Mouse (Mus musculus) heart, adult 2 months (tissue): ENCODE measurements around the gene Pld4. TPM values are rescaled to one million over a fixed set of nuclear protein-coding genes. Genes with fewer than 3 reads are reported as not detected.

Source experiments
- DNase-seq, 2 experiments: peaks; one replicate each; pipeline ENCODE4 v3.0.0; 2021
- H3K27ac ChIP-seq: fragments of 200-600 bp; 2 replicates; pipeline ENCODE4 v1.8.1; 2022
- H3K27me3 ChIP-seq: fragments of 200-500 bp; 2 replicates; pipeline ENCODE4 v1.6.1; 2012; ENCODE audit warnings: mild to moderate bottlenecking, low read length, inconsistent platforms, mixed read lengths; ENCODE audit not compliant: control insufficient read depth, insufficient read depth
- H3K36me3 ChIP-seq: fragments of 200-500 bp; 2 replicates; pipeline ENCODE4 v1.6.1; 2012; ENCODE audit warnings: low read length, inconsistent platforms; ENCODE audit not compliant: control insufficient read depth, insufficient read depth
- H3K4me1 ChIP-seq: fragments of 200-500 bp; 2 replicates; pipeline ENCODE4 v1.6.1; 2011; ENCODE audit warnings: low read length; ENCODE audit not compliant: control insufficient read depth, insufficient read depth
- H3K4me3 ChIP-seq: fragments of 200-600 bp; 2 replicates; pipeline ENCODE4 v1.8.1; 2022
- H3K79me2 ChIP-seq: fragments of 200-500 bp; replicated peaks from 2 replicates; pipeline ENCODE4 v1.6.1; 2012; ENCODE audit warnings: mild to moderate bottlenecking, inconsistent platforms, low read length, moderate library complexity, mixed read lengths; ENCODE audit not compliant: control insufficient read depth, insufficient read depth
- H3K9ac ChIP-seq: fragments of 200-500 bp; 2 replicates; pipeline ENCODE4 v1.6.1; 2012; ENCODE audit warnings: low read depth, mild to moderate bottlenecking, control low read depth, inconsistent platforms, low read length, mixed read lengths
- CTCF ChIP-seq: fragments of 200-600 bp; IDR thresholded peaks from 2 replicates; pipeline ENCODE4 v1.8.1; 2022; ENCODE audit warnings: antibody characterized with exemption, mild to moderate bottlenecking, moderate library complexity
- EP300 ChIP-seq: fragments of 200-500 bp; IDR thresholded peaks from 2 replicates; pipeline ENCODE4 v1.6.1; 2011; ENCODE audit warnings: low read depth, low read length, control low read depth; ENCODE audit not compliant: insufficient read depth
- POLR2A ChIP-seq: fragments of 200-500 bp; IDR thresholded peaks from 2 replicates; pipeline ENCODE4 v1.6.1; 2011; ENCODE audit warnings: mild to moderate bottlenecking, low read depth, low read length, control low read depth; ENCODE audit not compliant: insufficient read depth
- WGBS: fragments of 180-500 bp; shearing (Covaris S2); methylation state at CpG from one replicate; pipeline ENCODE4 v1.1.7; 2018; 5-methylcytosine and 5-hydroxymethylcytosine counted together
- intact Hi-C: fragments of 180-260 bp; cut with DNase I; formaldehyde crosslinking; loops from one replicate; pipeline ENCODE4 v1.15.1; 2025
- polyA plus RNA-seq: library from polyadenylated mRNA; depleted of rRNA; stranded (reverse); fragments of >200 nt; gene quantifications from 2 replicates; pipeline ENCODE4 v1.2.3, GENCODE M21; 2012
- total RNA-seq, 2 experiments: library from RNA; stranded (reverse); gene quantifications; 2 replicates each; pipeline ENCODE4 v1.2.3; 2021

Pld4 gene
- total and polyA plus RNA-seq, 3 experiments = 6.6 to 23.5 (median 6.8) TPM

GRCm38 (mm10) chr12:112742768-112743167 lies 17.7 kb upstream of the Pld4 start:
- Histone ChIP-seq H3K27ac (peak overlapping the region; percentile 90), H3K4me1 (peaks cover 7% of the 10 kb centered on the region), H3K36me3 (no peaks in the 10 kb centered on the region), H3K9ac (peak overlapping the region; percentile 45), H3K4me3 (peak overlapping the region; percentile 32), H3K27me3 (no peaks in the 10 kb centered on the region), H3K79me2 (no peaks in the 10 kb centered on the region)
- peak; percentile 57 to 66 for DNase-seq
- WGBS = 32% methylated on average over 6 of the region's 6 CpGs
- TF ChIP-seq POLR2A = peak; percentile 14; the same call in 1 of the 2 replicates
- TF ChIP-seq EP300 = no peak
- intact Hi-C loops = no loop called here

DNA sequence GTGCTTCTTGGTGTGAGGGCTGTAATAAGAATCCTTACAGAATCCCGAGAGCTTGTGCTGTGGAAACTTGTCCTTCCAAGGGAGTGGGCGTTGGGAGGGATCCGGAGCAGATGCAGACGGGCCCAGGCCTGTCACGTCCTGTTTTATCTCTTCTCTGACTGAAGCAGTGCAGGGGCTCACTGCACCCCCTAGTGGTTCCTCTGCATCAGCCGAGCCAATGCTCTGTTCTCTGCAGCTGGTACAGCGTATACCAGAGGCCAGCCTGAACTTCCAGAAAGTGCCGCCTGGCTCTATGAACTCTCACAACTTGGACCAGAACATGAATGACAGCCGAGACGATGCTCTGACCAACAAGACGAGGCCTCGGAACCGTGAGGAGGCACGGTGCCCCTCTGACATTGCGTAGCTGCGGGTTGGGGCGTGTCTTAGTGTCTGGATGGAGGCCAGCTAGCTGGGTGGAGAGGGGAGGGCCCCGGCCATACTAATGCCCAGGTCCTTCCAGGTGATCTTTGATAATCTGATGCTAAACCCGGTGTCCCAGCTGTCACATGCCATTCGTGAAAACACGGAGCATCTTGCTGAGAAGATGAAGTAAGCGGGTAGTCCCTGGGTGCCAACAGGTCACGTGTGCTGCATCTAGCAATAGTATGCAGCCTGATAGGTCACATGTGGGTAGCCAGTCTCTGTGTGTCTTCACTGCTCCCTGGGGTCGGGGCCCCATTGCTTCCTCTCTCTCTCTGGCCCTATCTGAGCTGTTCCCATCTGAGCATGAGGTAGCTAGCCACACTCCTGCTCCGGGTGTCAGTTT lies 17.1 kb upstream of the Pld4 start:
- WGBS = 27% methylated on average over 25 of the region's 25 CpGs
- H3K36me3 ChIP-seq = no peaks in the 10 kb centered on the region
- intact Hi-C loops = no loop called here
- no peaks in the 10 kb centered on the region for H3K79me2 ChIP-seq
- peak; percentile 85 to 87 for DNase-seq
- TF ChIP-seq CTCF (no peak; the same call in 1 of the 2 replicates), EP300 (peak; percentile 68), POLR2A (peak; percentile 37; the same call in 1 of the 2 replicates)
- peak overlapping the region; percentile 45 for H3K9ac ChIP-seq
- H3K27me3 ChIP-seq = no peaks in the 10 kb centered on the region
- H3K4me1 ChIP-seq = peaks cover 7% of the 10 kb centered on the region
- peak overlapping the region; percentile 32 for H3K4me3 ChIP-seq
- H3K27ac ChIP-seq = peak overlapping the region; percentile 90

- H3K9ac ChIP-seq = no peak overlapping the region
- H3K27me3 ChIP-seq = no peaks in the 10 kb centered on the region
- intact Hi-C loops = no loop called here
- DNase-seq = no peak
- no peaks in the 10 kb centered on the region for H3K36me3 ChIP-seq
- no peak overlapping the region for H3K27ac ChIP-seq
- H3K4me3 ChIP-seq = no peak overlapping the region
- TF ChIP-seq POLR2A (no peak), CTCF (no peak), EP300 (no peak)
- no peaks in the 10 kb centered on the region for H3K79me2 ChIP-seq
- peaks cover 7% of the 10 kb centered on the region for H3K4me1 ChIP-seq
- 75% methylated on average over 11 of the region's 11 CpGs for WGBS
Observed at GRCm38 (mm10) chr12:112744211-112744610, 16.2 kb upstream of the Pld4 start.

DNA sequence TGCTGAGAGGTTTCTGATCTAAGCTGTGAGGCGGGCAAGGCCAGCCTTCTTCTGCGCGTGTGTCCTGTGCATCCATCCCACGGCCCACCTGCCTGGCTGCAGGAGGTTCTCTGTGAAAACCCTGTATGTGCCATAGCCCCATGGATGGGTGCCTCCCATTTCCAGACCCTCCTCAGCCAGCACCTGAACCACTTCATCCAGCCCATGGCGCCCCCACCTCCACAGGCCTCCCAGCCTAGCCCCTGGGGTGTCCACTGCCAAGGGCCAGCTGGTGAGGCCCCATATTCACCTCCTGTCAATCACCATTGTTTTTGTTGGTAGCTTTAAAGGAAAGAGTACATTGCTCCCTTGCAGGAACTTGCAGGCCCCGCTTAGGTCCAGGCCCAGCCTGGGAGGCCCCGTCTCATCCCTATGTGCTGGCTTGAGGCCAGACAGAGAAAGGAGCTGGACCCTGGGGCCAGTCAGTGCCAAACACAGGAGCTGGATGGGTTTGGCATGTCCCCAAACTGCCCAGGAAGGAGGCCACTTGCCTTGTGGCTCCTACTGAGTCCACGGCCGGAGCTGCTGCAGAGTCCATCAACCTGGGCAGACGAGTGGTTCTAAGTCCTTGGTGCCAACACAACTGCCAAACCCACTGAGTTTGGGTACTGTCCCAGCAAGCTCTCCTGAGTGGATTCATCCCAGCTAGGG lies 15.4 kb upstream of the Pld4 start:
- DNase-seq = no peak
- intact Hi-C loops = no loop called here
- no peak for TF ChIP-seq CTCF
- TF ChIP-seq EP300 = no peak
- TF ChIP-seq POLR2A = no peak
- WGBS = 90% methylated on average over 10 of the region's 10 CpGs
- no peaks in the 10 kb centered on the region for H3K27me3 ChIP-seq
- no peak overlapping the region for H3K4me3 ChIP-seq
- H3K4me1 ChIP-seq = peaks cover 7% of the 10 kb centered on the region
- H3K36me3 ChIP-seq = no peaks in the 10 kb centered on the region
- no peak overlapping the region for H3K9ac ChIP-seq
- no peaks in the 10 kb centered on the region for H3K79me2 ChIP-seq
- no peak overlapping the region for H3K27ac ChIP-seq

- Histone ChIP-seq H3K79me2 (no peaks in the 10 kb centered on the region), H3K27ac (no peak overlapping the region), H3K36me3 (no peaks in the 10 kb centered on the region), H3K4me1 (peaks cover 7% of the 10 kb centered on the region), H3K9ac (no peak overlapping the region), H3K27me3 (no peaks in the 10 kb centered on the region), H3K4me3 (no peak overlapping the region)
- intact Hi-C loops = loop anchor here (1.0 kb wide), 1 partner anchor 98 kb away; no protein-coding TSS in a partner anchor
- 88% methylated on average over 10 of the region's 10 CpGs for WGBS
- TF ChIP-seq CTCF = no peak
- no peak for TF ChIP-seq EP300
- no peak for DNase-seq
Observed at GRCm38 (mm10) chr12:112745716-112746115, 14.7 kb upstream of the Pld4 start.

DNA sequence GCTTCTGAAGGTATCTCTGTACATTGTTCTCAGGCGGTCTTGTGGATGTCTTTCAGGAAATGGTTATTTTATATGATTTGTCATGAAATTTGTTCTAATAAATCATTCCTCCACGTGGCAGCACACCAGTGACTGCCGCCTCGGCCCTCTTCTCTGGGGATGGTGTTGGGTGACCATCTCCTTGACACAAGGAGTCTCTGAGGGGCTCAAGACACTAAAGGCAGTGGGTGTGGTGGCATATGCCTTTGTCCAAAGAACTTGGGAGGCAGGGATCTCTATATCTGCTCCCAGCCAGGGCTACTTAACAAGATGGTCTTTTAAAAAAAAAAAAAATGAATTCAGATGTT lies 14.0 kb upstream of the Pld4 start:
- TF ChIP-seq POLR2A = no peak
- no peak for TF ChIP-seq EP300
- TF ChIP-seq CTCF = no peak
- intact Hi-C loops = loop anchor here (1.0 kb wide), 1 partner anchor 97 kb away; no protein-coding TSS in a partner anchor

More for the DNA sequence above, 14.0 kb upstream of the Pld4 start:
- no peaks in the 10 kb centered on the region; the same call in 1 of the 2 replicates for H3K27me3 ChIP-seq
- H3K9ac ChIP-seq = no peak overlapping the region
- H3K4me3 ChIP-seq = no peak overlapping the region
- 73% methylated on average over 4 of the region's 4 CpGs for WGBS
- no peak for DNase-seq
- peaks cover 7% of the 10 kb centered on the region for H3K4me1 ChIP-seq
- no peaks in the 10 kb centered on the region for H3K79me2 ChIP-seq
- no peaks in the 10 kb centered on the region for H3K36me3 ChIP-seq
- H3K27ac ChIP-seq = no peak overlapping the region
